Mouse (Mus musculus) ES-Bruce4 (cell line): ENCODE results near the gene Asic4. TPM values are rescaled to one million over a fixed set of nuclear protein-coding genes. Genes with fewer than 3 reads are reported as not detected.
A peak's percentile ranks its signal among the peaks of the same experiment; 100 is the strongest.

ENCODE experiments used
- H3K27ac ChIP-seq: 2 replicates; pipeline ENCODE4 v1.5.1; 2012; ENCODE audit warnings: low read length, inconsistent platforms; ENCODE audit not compliant: insufficient read depth
- H3K27me3 ChIP-seq: 2 replicates; pipeline ENCODE4 v1.6.1; 2012; ENCODE audit warnings: mild to moderate bottlenecking, low read length, inconsistent platforms; ENCODE audit not compliant: control insufficient read depth, poor library complexity, insufficient read depth, severe bottlenecking
- H3K36me3 ChIP-seq: 2 replicates; pipeline ENCODE4 v1.6.1; 2012; ENCODE audit warnings: inconsistent platforms, mild to moderate bottlenecking, low read length, moderate library complexity; ENCODE audit not compliant: control insufficient read depth, poor library complexity, insufficient read depth, severe bottlenecking
- H3K4me1 ChIP-seq: one replicate; pipeline ENCODE4 v1.8.1; 2011; ENCODE audit warnings: low read length; ENCODE audit not compliant: control insufficient read depth, insufficient read depth
- H3K4me3 ChIP-seq: 2 replicates; pipeline ENCODE4 v1.5.1; 2011; ENCODE audit warnings: low read depth, mild to moderate bottlenecking, low read length
- H3K9ac ChIP-seq: 2 replicates; pipeline ENCODE4 v1.6.1; 2012; ENCODE audit warnings: low read depth, mild to moderate bottlenecking, inconsistent platforms; ENCODE audit not compliant: poor library complexity, severe bottlenecking
- H3K9me3 ChIP-seq: replicated peaks from 2 replicates; pipeline ENCODE4 v1.6.1; 2012; ENCODE audit warnings: mild to moderate bottlenecking, low read length, inconsistent platforms; ENCODE audit not compliant: control insufficient read depth, poor library complexity, insufficient read depth, severe bottlenecking
- CTCF ChIP-seq: IDR thresholded peaks from one replicate; pipeline ENCODE4 v1.8.1; 2011; ENCODE audit warnings: low read depth, low read length
- EP300 ChIP-seq: IDR thresholded peaks from 2 replicates; pipeline ENCODE4 v1.6.1; 2011; ENCODE audit warnings: low read depth, low read length; ENCODE audit not compliant: insufficient read depth
- POLR2A ChIP-seq: IDR thresholded peaks from one replicate; pipeline ENCODE4 v1.8.1; 2011; ENCODE audit warnings: low read length; ENCODE audit not compliant: insufficient read depth
- polyA plus RNA-seq: library from polyadenylated mRNA; stranded (reverse); fragments of >200 nt; gene quantifications from 2 replicates; pipeline ENCODE4 v1.2.4, GENCODE M21; 2011; ENCODE audit warnings: low read depth; ENCODE audit not compliant: missing spikeins, insufficient read depth, insufficient read length

Gene Asic4
- polyA plus RNA-seq, 1 experiment = not detected

DNA sequence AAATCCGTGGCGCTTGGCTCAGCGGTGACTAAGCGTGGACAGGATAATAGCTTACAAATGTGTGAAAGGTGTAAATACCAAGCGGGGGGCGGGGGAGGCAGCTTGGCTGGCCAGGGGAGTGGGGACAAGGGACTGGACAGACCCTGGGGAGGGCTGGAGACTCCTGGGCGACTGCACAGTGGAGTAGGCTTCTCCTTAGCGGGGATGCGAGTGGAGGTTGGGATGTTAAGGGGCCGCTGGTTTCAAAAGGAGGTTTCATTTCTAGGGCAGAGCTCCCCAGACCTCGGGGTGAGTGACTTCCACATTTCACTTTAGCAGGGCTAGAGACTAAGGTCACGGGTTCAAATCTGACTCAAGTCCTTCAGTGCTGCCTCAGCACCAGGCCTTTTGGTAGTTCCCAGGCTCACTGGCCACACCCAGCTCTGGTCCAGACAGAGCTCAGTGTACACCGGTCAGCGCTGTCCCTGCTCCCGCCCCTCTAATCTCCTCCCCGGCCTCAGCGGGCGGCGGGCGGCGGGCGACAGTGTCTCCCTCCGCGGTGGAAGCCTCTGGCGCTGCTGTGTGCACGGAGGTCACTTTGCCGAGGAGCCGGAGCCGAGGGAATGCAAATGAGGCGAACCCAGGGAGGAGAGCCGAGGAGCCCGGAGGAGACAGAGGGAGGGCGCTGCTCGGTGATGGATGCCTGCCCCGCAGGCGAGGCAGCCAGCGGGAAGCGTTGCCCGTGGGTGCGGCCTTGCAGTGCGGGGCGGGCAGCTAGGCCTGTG is 8.0 kb downstream of the Asic4 start:
- Histone ChIP-seq H3K27ac (no peak overlapping the region), H3K36me3 (no peaks in the 10 kb centered on the region), H3K27me3 (no peaks in the 10 kb centered on the region), H3K9me3 (no peaks in the 10 kb centered on the region), H3K4me1 (no peaks in the 10 kb centered on the region), H3K9ac (peak overlapping the region; percentile 35), H3K4me3 (peak overlapping the region; percentile 32)
- TF ChIP-seq EP300 (no peak), POLR2A (no peak), CTCF (no peak)

- H3K9me3 ChIP-seq = no peaks in the 10 kb centered on the region
- TF ChIP-seq EP300 = no peak
- no peak for TF ChIP-seq POLR2A
- TF ChIP-seq CTCF = no peak
- H3K4me3 ChIP-seq = peak overlapping the region; percentile 32
- H3K27ac ChIP-seq = no peak overlapping the region
- H3K27me3 ChIP-seq = no peaks in the 10 kb centered on the region
- no peaks in the 10 kb centered on the region for H3K36me3 ChIP-seq
- H3K9ac ChIP-seq = peak overlapping the region; percentile 35
- no peaks in the 10 kb centered on the region for H3K4me1 ChIP-seq
Measured at GRCm38 (mm10) chr1:75458789-75459684, 8.8 kb downstream of the Asic4 start.

DNA sequence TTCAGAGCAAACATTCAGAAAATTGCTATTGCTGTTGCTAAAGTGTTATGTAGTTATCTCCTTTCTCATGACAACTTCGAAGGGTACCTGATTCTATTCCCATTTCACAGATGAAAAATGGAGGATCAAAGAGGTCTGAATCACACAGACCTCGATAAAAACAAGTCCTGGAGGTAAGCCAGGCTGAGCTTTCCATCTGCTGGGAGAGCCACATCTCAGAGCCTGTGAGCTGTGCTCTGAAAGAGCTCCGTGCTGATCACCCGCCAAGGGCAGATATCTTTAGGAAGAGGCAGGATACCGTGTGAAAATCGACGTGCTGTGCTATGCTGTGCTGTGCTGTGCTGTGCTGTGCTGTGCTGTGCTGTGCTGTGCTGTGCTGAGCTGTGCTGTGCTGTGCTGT is 10.1 kb downstream of the Asic4 start:
- no peaks in the 10 kb centered on the region for H3K4me1 ChIP-seq
- no peak for TF ChIP-seq CTCF
- TF ChIP-seq POLR2A = no peak
- TF ChIP-seq EP300 = no peak
- no peak overlapping the region for H3K4me3 ChIP-seq
- H3K9me3 ChIP-seq = no peaks in the 10 kb centered on the region
- no peak overlapping the region for H3K27ac ChIP-seq
- no peaks in the 10 kb centered on the region for H3K36me3 ChIP-seq
- no peak overlapping the region for H3K9ac ChIP-seq
- no peaks in the 10 kb centered on the region for H3K27me3 ChIP-seq

GRCm38 (mm10) chr1:75462636-75463035 is 12.4 kb downstream of the Asic4 start:
- no peaks in the 10 kb centered on the region for H3K9me3 ChIP-seq
- no peaks in the 10 kb centered on the region for H3K4me1 ChIP-seq
- no peaks in the 10 kb centered on the region for H3K27me3 ChIP-seq
- no peak overlapping the region for H3K4me3 ChIP-seq
- H3K27ac ChIP-seq = no peak overlapping the region
- no peaks in the 10 kb centered on the region for H3K36me3 ChIP-seq
- no peak overlapping the region for H3K9ac ChIP-seq
- TF ChIP-seq EP300 (no peak), CTCF (no peak), POLR2A (no peak)

- TF ChIP-seq CTCF (no peak), POLR2A (no peak), EP300 (no peak)
- no peak overlapping the region for H3K27ac ChIP-seq
- H3K4me1 ChIP-seq = no peaks in the 10 kb centered on the region
- no peaks in the 10 kb centered on the region for H3K27me3 ChIP-seq
- H3K36me3 ChIP-seq = no peaks in the 10 kb centered on the region
- H3K4me3 ChIP-seq = no peak overlapping the region
- H3K9me3 ChIP-seq = no peaks in the 10 kb centered on the region
- H3K9ac ChIP-seq = no peak overlapping the region
Measured at GRCm38 (mm10) chr1:75463652-75464204, 13.5 kb downstream of the Asic4 start.
